Mouse (Mus musculus) bone marrow, adult 2 months (tissue): ENCODE data around the gene Adgrv1.

Source experiments
- CTCF ChIP-seq: fragments of 200-500 bp; IDR thresholded peaks from 2 replicates; pipeline ENCODE4 v1.5.1; 2011; ENCODE audit warnings: low read length, control low read depth; ENCODE audit not compliant: control insufficient read depth, insufficient read depth
- POLR2A ChIP-seq: fragments of 200-500 bp; IDR thresholded peaks from 2 replicates; pipeline ENCODE4 v1.6.1; 2011; ENCODE audit warnings: low read depth, mild to moderate bottlenecking, control low read depth, low read length, borderline replicate concordance; ENCODE audit not compliant: control insufficient read depth

- TF ChIP-seq POLR2A (no peak), CTCF (no peak)
Observed at GRCm38 (mm10) chr13:81208106-81208613, 424.8 kb downstream of the Adgrv1 start.
